Mouse (Mus musculus) erythroblast, adult 5-6 weeks (primary cell): ENCODE measurements around the gene Hoxc8. TPM values are rescaled to one million over a fixed set of nuclear protein-coding genes. Genes with fewer than 3 reads are reported as not detected.

ENCODE experiments used
- total RNA-seq, 2 experiments: library from RNA; stranded (forward) in 1 of 2; stranded (reverse) in 1 of 2; fragments of 150-400 nt in 1 of 2; fragments of 200-764, 138-1000 nt in 1 of 2; gene quantifications; 2 replicates each; pipeline versions ENCODE4 v1.2.3 to v1.2.4; 2015 to 2017; ENCODE audit warnings: low replicate concordance in 2 of 2

The Hoxc8 gene
- total RNA-seq, 2 experiments from 2014 or later: not detected

Other genes starting within 250 kb of the Hoxc8 start
- gene Hoxc13, start 69.5 kb upstream of the Hoxc8 start, total RNA-seq (2015; ENCODE audit: low replicate concordance): not detected in 2 replicates
- gene Hoxc13, start 69.5 kb upstream of the Hoxc8 start, total RNA-seq (2017; ENCODE audit: low replicate concordance): not detected in 2 replicates
- gene Hoxc12, start 53.9 kb upstream of the Hoxc8 start, total RNA-seq (2015; ENCODE audit: low replicate concordance): not detected in 2 replicates
- not detected in 2 replicates for gene Hoxc12, start 53.9 kb upstream of the Hoxc8 start, total RNA-seq (2017; ENCODE audit: low replicate concordance)
- gene Hoxc11, start 36.2 kb upstream of the Hoxc8 start, total RNA-seq (2015; ENCODE audit: low replicate concordance): not detected in 2 replicates
- gene Hoxc11, start 36.2 kb upstream of the Hoxc8 start, total RNA-seq (2017; ENCODE audit: low replicate concordance): not detected in 2 replicates
- gene Hoxc10, start 23.8 kb upstream of the Hoxc8 start, total RNA-seq (2015; ENCODE audit: low replicate concordance): not detected in 2 replicates
- gene Hoxc10, start 23.8 kb upstream of the Hoxc8 start, total RNA-seq (2017; ENCODE audit: low replicate concordance): not detected in 2 replicates
- not detected in 2 replicates for gene Hoxc5, start 23.2 kb upstream of the Hoxc8 start, total RNA-seq (2015; ENCODE audit: low replicate concordance)
- gene Hoxc5, start 23.2 kb upstream of the Hoxc8 start, total RNA-seq (2017; ENCODE audit: low replicate concordance): not detected in 2 replicates
- gene Hoxc9, start 14.2 kb upstream of the Hoxc8 start, total RNA-seq (2015; ENCODE audit: low replicate concordance): not detected in 2 replicates
- not detected in 2 replicates for gene Hoxc9, start 14.2 kb upstream of the Hoxc8 start, total RNA-seq (2017; ENCODE audit: low replicate concordance)
- not detected in 2 replicates for gene Hoxc6, start 7.7 kb downstream of the Hoxc8 start, total RNA-seq (2015; ENCODE audit: low replicate concordance)
- gene Hoxc6, start 7.7 kb downstream of the Hoxc8 start, total RNA-seq (2017; ENCODE audit: low replicate concordance): not detected in 2 replicates
- gene Hoxc4, start 28.3 kb downstream of the Hoxc8 start, total RNA-seq (2015; ENCODE audit: low replicate concordance): not detected in 2 replicates
- not detected in 2 replicates for gene Hoxc4, start 28.3 kb downstream of the Hoxc8 start, total RNA-seq (2017; ENCODE audit: low replicate concordance)
- 1.5 TPM in 1 of 2 replicates, not detected in the other for gene Smug1, start 176.5 kb downstream of the Hoxc8 start, total RNA-seq (2015; ENCODE audit: low replicate concordance)
- gene Smug1, start 176.5 kb downstream of the Hoxc8 start, total RNA-seq (2017; ENCODE audit: low replicate concordance): 0.70 and 1.0 TPM in 2 replicates
- gene Cbx5, start 249.2 kb downstream of the Hoxc8 start, total RNA-seq (2015; ENCODE audit: low replicate concordance): 42.0 and 42.1 TPM in 2 replicates
- 49.5 and 57.4 TPM in 2 replicates for gene Cbx5, start 249.2 kb downstream of the Hoxc8 start, total RNA-seq (2017; ENCODE audit: low replicate concordance)
- 130 and 135 TPM in 2 replicates for gene Hnrnpa1, start 249.8 kb downstream of the Hoxc8 start, total RNA-seq (2015; ENCODE audit: low replicate concordance)
- gene Hnrnpa1, start 249.8 kb downstream of the Hoxc8 start, total RNA-seq (2017; ENCODE audit: low replicate concordance): 189 and 286 TPM in 2 replicates